Mouse (Mus musculus) embryo, embryonic 10 days (tissue): ENCODE measurements at regions not wholly inside any gene's neighbourhood (a gene's known extent, or its start where the extent isn't known, plus 50 kb on each side); places are given as distances from the start of the nearest gene placed in this dataset.
A peak's percentile ranks its signal among the peaks of the same experiment; 100 is the strongest.

Source experiments
- DNase-seq: peaks from one replicate; pipeline ENCODE4 v3.0.0-alpha.2; 2015; ENCODE audit warnings: low spot score

GRCm38 (mm10) chr8:4934551-4934950, 155.2 kb upstream of the Shcbp1 start:
- no peak for DNase-seq

GRCm38 (mm10) chr8:4934035-4934434, 154.7 kb upstream of the Shcbp1 start:
- DNase-seq, result no peak

GRCm38 (mm10) chr8:4916447-4916846, 137.1 kb upstream of the Shcbp1 start:
- no peak for DNase-seq

- no peak for DNase-seq
These were observed 115.7 kb upstream of the Shcbp1 start for GRCm38 (mm10) chr8:4895046-4895445.

GRCm38 (mm10) chr8:4868761-4869160, 89.4 kb upstream of the Shcbp1 start:
- peak; percentile 84 for DNase-seq

GRCm38 (mm10) chr8:4839087-4839486, 59.7 kb upstream of the Shcbp1 start:
- DNase-seq, result no peak

GRCm38 (mm10) chr8:4838527-4838926, 59.2 kb upstream of the Shcbp1 start:
- DNase-seq, result no peak

GRCm38 (mm10) chr8:4837719-4838118, 58.4 kb upstream of the Shcbp1 start:
- DNase-seq, result no peak

GRCm38 (mm10) chr8:4836651-4837050, 57.3 kb upstream of the Shcbp1 start:
- DNase-seq, result no peak
